Mouse (Mus musculus) frontal cortex, adult (tissue): ENCODE results near the gene Usp38.

Experiments
- ATAC-seq: cut with Nextera tagmentation; 2 replicates; pipeline ENCODE4 v1.9.2; 2017; ENCODE audit warnings: mild to moderate bottlenecking, moderate library complexity, mixed read lengths; ENCODE audit not compliant: low TSS enrichment

Gene Usp38

GRCm38 (mm10) chr8:80961937-80962591 is 52.7 kb downstream of the Usp38 start:
- peak; percentile 38; the same call in 1 of the 2 replicates for ATAC-seq

- no peak for ATAC-seq
These were observed 53.6 kb downstream of the Usp38 start for GRCm38 (mm10) chr8:80961070-80961609.

- no peak for ATAC-seq
These were observed 55.0 kb downstream of the Usp38 start for GRCm38 (mm10) chr8:80959588-80960268.

GRCm38 (mm10) chr8:80957776-80958175 is 57.0 kb downstream of the Usp38 start:
- ATAC-seq, result no peak

- ATAC-seq, result no peak
These were observed 61.8 kb downstream of the Usp38 start for GRCm38 (mm10) chr8:80952973-80953372.

GRCm38 (mm10) chr8:80952235-80952915 is 62.4 kb downstream of the Usp38 start:
- no peak for ATAC-seq

GRCm38 (mm10) chr8:80948405-80949183 is 66.1 kb downstream of the Usp38 start:
- no peak for ATAC-seq

- peak; percentile 70 for ATAC-seq
These were observed 71.0 kb downstream of the Usp38 start for GRCm38 (mm10) chr8:80943742-80944141.

- no peak for ATAC-seq
These were observed 73.1 kb downstream of the Usp38 start for GRCm38 (mm10) chr8:80941621-80942020.

GRCm38 (mm10) chr8:80937814-80938650 is 76.7 kb downstream of the Usp38 start:
- ATAC-seq, result no peak
